Mouse (Mus musculus) erythroblast, embryonic 14.5 days (primary cell): ENCODE results near the gene Mllt1.

ENCODE experiments used
- GATA1 ChIP-seq: IDR thresholded peaks from 2 replicates; pipeline ENCODE4 v1.6.1; 2012; ENCODE audit warnings: low read length, inconsistent platforms, mixed read lengths
- TAL1 ChIP-seq: IDR thresholded peaks from 3 replicates; pipeline ENCODE4 v1.6.1; 2012; ENCODE audit warnings: low read length, inconsistent platforms, mixed read lengths

- no peak for TF ChIP-seq GATA1
- no peak for TF ChIP-seq TAL1
These were observed 29.0 kb downstream of the Mllt1 start for GRCm38 (mm10) chr17:56906166-56906565.
